Comparison of ENCODE assay signal across 10 mouse cellular contexts in the genomic region with DNA sequence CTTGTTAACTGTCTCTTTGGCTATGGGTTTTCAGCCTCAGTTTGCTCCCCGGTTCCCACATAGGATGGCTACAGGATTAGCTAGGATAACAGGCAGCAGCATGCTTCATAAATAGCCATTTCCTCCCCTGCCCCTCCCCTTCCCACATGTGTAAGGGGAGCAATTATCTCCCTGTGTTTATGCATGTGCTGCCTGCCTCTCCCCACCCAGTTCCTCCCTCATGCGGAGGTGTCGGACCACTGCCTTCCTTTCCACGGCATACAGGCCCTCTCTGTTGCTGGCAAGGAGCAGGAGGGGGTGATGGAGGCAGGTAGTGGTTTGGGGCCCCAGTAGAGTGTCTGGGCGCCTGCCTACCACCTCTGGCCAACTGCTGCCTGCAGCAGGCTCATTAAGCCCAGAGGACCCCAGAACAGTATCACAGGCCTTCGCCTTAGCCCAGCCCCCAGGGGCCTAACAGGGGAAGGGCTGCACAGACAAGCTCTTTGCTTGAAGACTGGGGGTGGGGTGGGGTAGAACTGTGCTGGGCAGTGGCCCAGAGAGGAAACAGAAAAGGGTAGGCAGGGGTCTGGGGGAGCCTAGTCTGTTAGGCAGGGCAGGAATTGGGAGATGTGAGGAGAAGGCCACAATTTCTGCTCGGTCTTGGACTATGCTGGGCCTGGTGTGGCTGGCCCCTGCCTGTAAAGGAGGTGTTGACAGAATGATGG.
DNase-seq lines count a peak whose midpoint lies in the region; ATAC-seq and TF ChIP-seq lines count a peak whose summit lies in the region.
"Had no signal": no experiment of that assay in that cellular context is flagged by ENCODE, and none has a peak within 500 bp of the region (broad histone marks: within the 10 kb centered on the region; RNA-seq: fewer than 3 reads in every experiment).

No protein-coding gene starts in this region.

- no peak overlapping the region for H3K4me2 ChIP-seq in lung, embryonic 14.5 days
- no peak overlapping the region for H3K4me2 ChIP-seq in forebrain, embryonic 11.5 days (ENCODE audit: low read depth, low read length, severe bottlenecking)
- H3K4me2 ChIP-seq in hindbrain, embryonic 15.5 days: no peak overlapping the region
- H3K4me2 ChIP-seq in midbrain, embryonic 15.5 days: no peak overlapping the region
- H3K4me2 ChIP-seq: liver, embryonic 15.5 days had no signal

- H3K4me1 ChIP-seq in lung, embryonic 14.5 days (ENCODE audit: insufficient read depth): no peaks in the 10 kb centered on the region
- H3K4me1 ChIP-seq in forebrain, embryonic 11.5 days (replicated peaks; ENCODE audit: control insufficient read depth, insufficient read depth, low read length): peaks cover 5% of the 10 kb centered on the region; the same call in 1 of the 2 replicates
- H3K4me1 ChIP-seq in hindbrain, embryonic 15.5 days (replicated peaks): 0 out of 2 replicates have a peak, but pooled peaks cover 3% of the 10 kb centered on the region
- 0 out of 2 replicates have a peak, but pooled peaks cover 7% of the 10 kb centered on the region for H3K4me1 ChIP-seq in midbrain, embryonic 15.5 days
- H3K4me1 ChIP-seq: liver, embryonic 15.5 days had no signal

- H3K27ac ChIP-seq in lung, embryonic 14.5 days (ENCODE audit: low read depth): peak overlapping the region; percentile 80
- 0 out of 2 replicates have a peak overlapping the region, but pooled peaks have one; percentile 10 for H3K27ac ChIP-seq in forebrain, embryonic 11.5 days (ENCODE audit: low read depth, low read length)
- no peak overlapping the region for H3K27ac ChIP-seq in hindbrain, embryonic 15.5 days (replicated peaks)
- H3K27ac ChIP-seq in midbrain, embryonic 15.5 days: no peak overlapping the region
- H3K27ac ChIP-seq: liver, embryonic 15.5 days had no signal

- peak; percentile 84 for ATAC-seq in lung, embryonic 14.5 days (ENCODE audit: insufficient read depth)
- peak; percentile 74 for ATAC-seq in forebrain, embryonic 11.5 days (replicated peaks; ENCODE audit: low FRiP score)
- 0 out of 2 replicates have a peak, but pooled peaks have one; percentile 27 for ATAC-seq in hindbrain, embryonic 15.5 days (ENCODE audit: low FRiP score, low read depth)
- peak; percentile 51 for ATAC-seq in midbrain, embryonic 15.5 days (replicated peaks)
- no peak for ATAC-seq in frontal cortex, adult (ENCODE audit: low TSS enrichment)

- 29% methylated on average over 7 of the region's 7 CpGs for WGBS in lung, embryonic 14.5 days
- WGBS in forebrain, embryonic 11.5 days: 39% methylated on average over 7 of the region's 7 CpGs
- 60% methylated on average over 7 of the region's 7 CpGs for WGBS in hindbrain, embryonic 15.5 days
- 47% methylated on average over 7 of the region's 7 CpGs for WGBS in midbrain, embryonic 15.5 days

- H3K36me3 ChIP-seq in lung, embryonic 14.5 days (ENCODE audit: insufficient read depth): no peaks in the 10 kb centered on the region
- H3K36me3 ChIP-seq in forebrain, embryonic 11.5 days (ENCODE audit: control insufficient read depth, insufficient read depth, low read length): no peaks in the 10 kb centered on the region
- no peaks in the 10 kb centered on the region for H3K36me3 ChIP-seq in hindbrain, embryonic 15.5 days
- no peaks in the 10 kb centered on the region for H3K36me3 ChIP-seq in midbrain, embryonic 15.5 days (replicated peaks)
- H3K36me3 ChIP-seq: liver, embryonic 15.5 days had no signal

- no peaks in the 10 kb centered on the region for H3K27me3 ChIP-seq in lung, embryonic 14.5 days (ENCODE audit: insufficient read depth, low read length)
- H3K27me3 ChIP-seq in forebrain, embryonic 11.5 days (ENCODE audit: control insufficient read depth, insufficient read depth, low read length): peaks cover 31% of the 10 kb centered on the region
- H3K27me3 ChIP-seq in hindbrain, embryonic 15.5 days: peaks cover 22% of the 10 kb centered on the region
- peaks cover 30% of the 10 kb centered on the region for H3K27me3 ChIP-seq in midbrain, embryonic 15.5 days (replicated peaks)
- H3K27me3 ChIP-seq: liver, embryonic 15.5 days had no signal

- DNase-seq in lung, embryonic 14.5 days: no peak
- no peak for DNase-seq in lung, postnatal 10 days
- peak; percentile 50 for DNase-seq in forebrain, embryonic 11.5 days (ENCODE audit: low spot score)
- no peak for DNase-seq in layer of hippocampus, adult 9-11 months
- DNase-seq: cerebellum, postnatal 25 days; gastrocnemius, postnatal 14 days had no signal

- no peak overlapping the region for H3K4me3 ChIP-seq in lung, embryonic 14.5 days (ENCODE audit: low read depth, low read length)
- no peak overlapping the region for H3K4me3 ChIP-seq in forebrain, embryonic 11.5 days (ENCODE audit: low read depth, low read length)
- H3K4me3 ChIP-seq in hindbrain, embryonic 15.5 days: no peak overlapping the region
- H3K4me3 ChIP-seq in midbrain, embryonic 15.5 days: no peak overlapping the region
- H3K4me3 ChIP-seq: liver, embryonic 15.5 days had no signal

- H3K9me3 ChIP-seq in lung, embryonic 14.5 days (ENCODE audit: low read depth, low read length): no peaks in the 10 kb centered on the region
- H3K9me3 ChIP-seq in forebrain, embryonic 11.5 days (ENCODE audit: control insufficient read depth, low read length): no peaks in the 10 kb centered on the region
- no peaks in the 10 kb centered on the region for H3K9me3 ChIP-seq in hindbrain, embryonic 15.5 days
- H3K9me3 ChIP-seq in midbrain, embryonic 15.5 days: no peaks in the 10 kb centered on the region
- H3K9me3 ChIP-seq: liver, embryonic 15.5 days had no signal

- no peak for TF ChIP-seq CTCF in lung, embryonic 14.5 days (IDR thresholded peaks at IDR 0.05; ENCODE audit: low read depth)

- H3K9ac ChIP-seq in lung, embryonic 14.5 days: peak overlapping the region; percentile 13; the same call in 1 of the 2 replicates
- no peak overlapping the region for H3K9ac ChIP-seq in forebrain, embryonic 11.5 days (ENCODE audit: low read length)
- H3K9ac ChIP-seq in hindbrain, embryonic 15.5 days: no peak overlapping the region
- H3K9ac ChIP-seq in midbrain, embryonic 15.5 days: no peak overlapping the region
- H3K9ac ChIP-seq: liver, embryonic 15.5 days had no signal

Comparison
In these comparisons a context has a peak if more than half of its experiments do, and no peak if none do; other contexts are left out.
1. H3K27ac ChIP-seq: peak in lung, embryonic 14.5 days (single experiment) and forebrain, embryonic 11.5 days (single experiment); none in hindbrain, embryonic 15.5 days (single experiment) and midbrain, embryonic 15.5 days (single experiment).